Mouse (Mus musculus): Measurements from ENCODE around the gene Pla2g4a. TPM values are rescaled to one million over a fixed set of nuclear protein-coding genes. Genes with fewer than 3 reads are reported as not detected.
A peak's percentile ranks its signal among the peaks of the same experiment; 100 is the strongest.

Pla2g4a gene
- polyA plus RNA-seq, 1 experiment from 2014 or later, result 35.6 TPM

DNA sequence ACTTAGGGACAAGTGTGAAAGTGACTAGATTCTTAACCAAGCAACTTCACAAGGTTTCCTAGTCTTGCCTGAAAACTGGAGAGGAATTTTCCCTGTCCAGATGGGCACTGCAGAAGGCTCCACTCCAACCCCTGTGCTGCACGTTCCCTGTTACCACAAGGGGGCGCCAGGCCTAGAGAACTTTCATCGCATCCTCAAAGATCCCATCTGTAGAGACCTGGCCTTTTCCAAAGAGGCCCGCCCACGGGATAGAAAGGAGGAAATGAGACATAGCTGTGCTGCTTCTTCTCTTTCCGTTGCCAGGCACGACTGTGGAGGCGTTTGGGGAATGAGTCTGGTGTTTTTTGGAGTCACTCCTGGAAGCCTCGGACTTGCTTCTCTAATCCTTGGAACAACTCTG is 104.4 kb downstream of the Pla2g4a start:
- 32% methylated on average over 9 of the region's 9 CpGs for WGBS
- no peaks in the 10 kb centered on the region for H3K27me3 ChIP-seq (ENCODE audit: control insufficient read depth, insufficient read depth, low read length)
- no peak overlapping the region for H3K4me2 ChIP-seq (replicated peaks; ENCODE audit: low read depth, low read length)

GRCm38 (mm10) chr1:149855581-149855980 is 105.5 kb downstream of the Pla2g4a start:
- Histone ChIP-seq H3K4me1 (ENCODE audit: control insufficient read depth, insufficient read depth, low read length) (0 out of 2 replicates have a peak, but pooled peaks cover 2% of the 10 kb centered on the region), H3K9ac (ENCODE audit: low read depth, low read length) (no peak overlapping the region), H3K4me3 (ENCODE audit: low read length) (no peak overlapping the region), H3K27me3 (ENCODE audit: control insufficient read depth, insufficient read depth, low read length) (no peaks in the 10 kb centered on the region), H3K27ac (ENCODE audit: low read depth, low read length) (no peak overlapping the region), H3K36me3 (ENCODE audit: control insufficient read depth, insufficient read depth, low read length) (no peaks in the 10 kb centered on the region), H3K4me2 (replicated peaks; ENCODE audit: low read depth, low read length) (no peak overlapping the region), H3K9me3 (ENCODE audit: control insufficient read depth, low read length) (no peaks in the 10 kb centered on the region)
- ATAC-seq (ENCODE audit: low FRiP score, low TSS enrichment), result no peak
- 83% methylated on average over 4 of the region's 4 CpGs for WGBS

More for the DNA sequence above, 104.4 kb downstream of the Pla2g4a start:
- 0 out of 2 replicates have a peak, but pooled peaks cover 2% of the 10 kb centered on the region for H3K4me1 ChIP-seq (ENCODE audit: control insufficient read depth, insufficient read depth, low read length)
- H3K27ac ChIP-seq (ENCODE audit: low read depth, low read length), result no peak overlapping the region
- no peak overlapping the region for H3K4me3 ChIP-seq (ENCODE audit: low read length)
- H3K9ac ChIP-seq (ENCODE audit: low read depth, low read length), result no peak overlapping the region
- no peaks in the 10 kb centered on the region for H3K36me3 ChIP-seq (ENCODE audit: control insufficient read depth, insufficient read depth, low read length)
- no peak for ATAC-seq (ENCODE audit: low FRiP score, low TSS enrichment)
- H3K9me3 ChIP-seq (ENCODE audit: control insufficient read depth, low read length), result no peaks in the 10 kb centered on the region

DNA sequence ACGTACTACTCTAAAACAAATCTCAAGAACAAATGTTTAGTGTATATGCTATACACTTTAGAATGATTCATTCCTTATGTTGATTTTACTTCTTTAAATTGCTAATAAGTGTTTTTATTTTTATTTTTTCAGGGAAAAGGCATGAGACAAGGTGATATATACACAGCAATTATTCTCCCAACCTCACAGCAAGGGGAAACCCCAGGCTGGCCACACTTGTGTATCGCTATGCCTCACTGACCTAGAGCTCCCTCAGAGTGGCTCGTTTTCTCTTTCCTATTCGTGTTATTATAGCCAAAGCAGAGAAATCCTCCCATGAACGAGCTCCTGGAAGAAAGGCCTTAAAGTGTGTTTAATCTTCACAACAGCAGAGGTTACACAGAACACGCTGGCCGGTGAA is 106.2 kb downstream of the Pla2g4a start:
- H3K4me1 ChIP-seq (ENCODE audit: control insufficient read depth, insufficient read depth, low read length), result 0 out of 2 replicates have a peak, but pooled peaks cover 2% of the 10 kb centered on the region
- H3K27me3 ChIP-seq (ENCODE audit: control insufficient read depth, insufficient read depth, low read length), result no peaks in the 10 kb centered on the region
- 42% methylated on average over 7 of the region's 7 CpGs for WGBS
- H3K27ac ChIP-seq (ENCODE audit: low read depth, low read length), result no peak overlapping the region
- no peak overlapping the region for H3K9ac ChIP-seq (ENCODE audit: low read depth, low read length)
- no peak overlapping the region for H3K4me2 ChIP-seq (replicated peaks; ENCODE audit: low read depth, low read length)
- H3K36me3 ChIP-seq (ENCODE audit: control insufficient read depth, insufficient read depth, low read length), result no peaks in the 10 kb centered on the region
- no peaks in the 10 kb centered on the region for H3K9me3 ChIP-seq (ENCODE audit: control insufficient read depth, low read length)
- peak; percentile 83; the same call in 1 of the 2 replicates for ATAC-seq (ENCODE audit: low FRiP score, low TSS enrichment)
- no peak overlapping the region for H3K4me3 ChIP-seq (ENCODE audit: low read length)

- no peaks in the 10 kb centered on the region for H3K27me3 ChIP-seq (ENCODE audit: control insufficient read depth, insufficient read depth, low read length)
- no peak overlapping the region for H3K9ac ChIP-seq (ENCODE audit: low read depth, low read length)
- no peaks in the 10 kb centered on the region for H3K4me1 ChIP-seq (ENCODE audit: control insufficient read depth, insufficient read depth, low read length)
- no peak for ATAC-seq (ENCODE audit: low FRiP score, low TSS enrichment)
- H3K9me3 ChIP-seq (ENCODE audit: control insufficient read depth, low read length), result no peaks in the 10 kb centered on the region
- WGBS, result 64% methylated on average over 6 of the region's 6 CpGs
- no peak overlapping the region for H3K4me2 ChIP-seq (replicated peaks; ENCODE audit: low read depth, low read length)
- H3K4me3 ChIP-seq (ENCODE audit: low read length), result no peak overlapping the region
- no peak overlapping the region for H3K27ac ChIP-seq (ENCODE audit: low read depth, low read length)
- no peaks in the 10 kb centered on the region for H3K36me3 ChIP-seq (ENCODE audit: control insufficient read depth, insufficient read depth, low read length)
Observed at GRCm38 (mm10) chr1:149846655-149847054, 114.4 kb downstream of the Pla2g4a start.

DNA sequence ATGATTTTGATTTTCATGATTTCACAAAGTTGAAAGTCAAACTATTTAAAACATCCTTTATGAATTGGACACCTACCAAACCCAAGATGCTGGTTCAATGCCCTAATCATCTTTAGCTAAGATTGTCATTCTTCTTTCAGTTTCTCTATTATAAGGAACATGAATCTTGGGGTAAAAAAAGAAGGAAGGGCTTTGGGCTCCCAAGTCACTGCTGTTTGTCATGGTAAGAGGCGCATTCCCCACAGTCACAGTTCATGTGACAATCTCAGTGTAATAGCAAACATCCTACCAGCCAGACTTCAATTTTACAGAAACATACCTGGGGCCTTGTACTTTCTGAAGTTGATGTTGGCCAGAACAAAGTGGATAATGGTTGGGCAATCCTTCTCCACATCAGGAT is 119.2 kb downstream of the Pla2g4a start:
- H3K27me3 ChIP-seq (ENCODE audit: control insufficient read depth, insufficient read depth, low read length), result no peaks in the 10 kb centered on the region
- H3K27ac ChIP-seq (ENCODE audit: low read depth, low read length), result no peak overlapping the region
- H3K4me2 ChIP-seq (replicated peaks; ENCODE audit: low read depth, low read length), result no peak overlapping the region
- WGBS, result 94% methylated on average over 1 of the region's 1 CpGs
- H3K9me3 ChIP-seq (ENCODE audit: control insufficient read depth, low read length), result no peaks in the 10 kb centered on the region
- no peaks in the 10 kb centered on the region for H3K4me1 ChIP-seq (ENCODE audit: control insufficient read depth, insufficient read depth, low read length)
- H3K4me3 ChIP-seq (ENCODE audit: low read length), result no peak overlapping the region
- no peak for ATAC-seq (ENCODE audit: low FRiP score, low TSS enrichment)
- H3K9ac ChIP-seq (ENCODE audit: low read depth, low read length), result no peak overlapping the region
- no peaks in the 10 kb centered on the region for H3K36me3 ChIP-seq (ENCODE audit: control insufficient read depth, insufficient read depth, low read length)

DNA sequence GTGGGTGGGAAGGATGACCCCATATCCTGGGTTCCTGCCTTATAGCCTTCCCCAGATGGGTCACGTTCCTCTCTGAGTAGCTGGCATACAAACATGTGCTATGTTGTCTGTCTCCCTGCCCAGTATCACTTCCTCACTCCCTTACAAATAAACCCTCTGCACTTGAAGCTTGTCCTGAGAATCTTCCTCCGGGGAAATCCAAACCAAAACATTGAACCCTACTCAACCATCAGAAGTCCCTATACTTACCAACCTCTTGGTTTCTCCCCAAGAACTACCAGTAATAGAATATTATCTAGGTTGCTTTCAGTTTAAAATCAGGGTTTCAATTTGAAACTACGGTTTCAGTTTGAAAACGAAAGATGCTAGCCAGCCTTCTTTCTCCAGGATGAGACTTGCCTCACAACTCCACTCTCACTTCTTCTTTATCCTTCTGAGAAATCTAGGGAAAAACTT is 120.1 kb downstream of the Pla2g4a start:
- Histone ChIP-seq H3K4me3 (ENCODE audit: low read length) (no peak overlapping the region), H3K9me3 (ENCODE audit: control insufficient read depth, low read length) (no peaks in the 10 kb centered on the region), H3K9ac (ENCODE audit: low read depth, low read length) (no peak overlapping the region), H3K4me1 (ENCODE audit: control insufficient read depth, insufficient read depth, low read length) (no peaks in the 10 kb centered on the region), H3K27me3 (ENCODE audit: control insufficient read depth, insufficient read depth, low read length) (no peaks in the 10 kb centered on the region), H3K4me2 (replicated peaks; ENCODE audit: low read depth, low read length) (no peak overlapping the region), H3K36me3 (ENCODE audit: control insufficient read depth, insufficient read depth, low read length) (no peaks in the 10 kb centered on the region), H3K27ac (ENCODE audit: low read depth, low read length) (no peak overlapping the region)
- no peak for ATAC-seq (ENCODE audit: low FRiP score, low TSS enrichment)
- 90% methylated on average over 4 of the region's 4 CpGs for WGBS

GRCm38 (mm10) chr1:149840312-149840930 is 120.7 kb downstream of the Pla2g4a start:
- WGBS, result 93% methylated on average over 3 of the region's 3 CpGs

GRCm38 (mm10) chr1:149836496-149836895 is 124.6 kb downstream of the Pla2g4a start:
- Histone ChIP-seq H3K4me2 (replicated peaks; ENCODE audit: low read depth, low read length) (no peak overlapping the region), H3K9ac (ENCODE audit: low read depth, low read length) (no peak overlapping the region), H3K36me3 (ENCODE audit: control insufficient read depth, insufficient read depth, low read length) (no peaks in the 10 kb centered on the region), H3K27ac (ENCODE audit: low read depth, low read length) (no peak overlapping the region), H3K4me3 (ENCODE audit: low read length) (no peak overlapping the region), H3K9me3 (ENCODE audit: control insufficient read depth, low read length) (no peaks in the 10 kb centered on the region), H3K27me3 (ENCODE audit: control insufficient read depth, insufficient read depth, low read length) (no peaks in the 10 kb centered on the region), H3K4me1 (ENCODE audit: control insufficient read depth, insufficient read depth, low read length) (no peaks in the 10 kb centered on the region)
- WGBS, result 87% methylated on average over 3 of the region's 3 CpGs
- ATAC-seq (ENCODE audit: low FRiP score, low TSS enrichment), result no peak

More at GRCm38 (mm10) chr1:149840312-149840930, 120.7 kb downstream of the Pla2g4a start:
- no peak overlapping the region for H3K4me3 ChIP-seq (ENCODE audit: low read length)
- H3K27me3 ChIP-seq (ENCODE audit: control insufficient read depth, insufficient read depth, low read length), result no peaks in the 10 kb centered on the region
- no peak for ATAC-seq (ENCODE audit: low FRiP score, low TSS enrichment)
- no peak overlapping the region for H3K4me2 ChIP-seq (replicated peaks; ENCODE audit: low read depth, low read length)
- H3K27ac ChIP-seq (ENCODE audit: low read depth, low read length), result no peak overlapping the region
- no peaks in the 10 kb centered on the region for H3K36me3 ChIP-seq (ENCODE audit: control insufficient read depth, insufficient read depth, low read length)
- no peaks in the 10 kb centered on the region for H3K4me1 ChIP-seq (ENCODE audit: control insufficient read depth, insufficient read depth, low read length)
- H3K9ac ChIP-seq (ENCODE audit: low read depth, low read length), result no peak overlapping the region
- no peaks in the 10 kb centered on the region for H3K9me3 ChIP-seq (ENCODE audit: control insufficient read depth, low read length)

GRCm38 (mm10) chr1:149833876-149834275 is 127.2 kb downstream of the Pla2g4a start:
- ATAC-seq (ENCODE audit: low FRiP score, low TSS enrichment), result no peak
- H3K36me3 ChIP-seq (ENCODE audit: control insufficient read depth, insufficient read depth, low read length), result no peaks in the 10 kb centered on the region
- H3K9ac ChIP-seq (ENCODE audit: low read depth, low read length), result no peak overlapping the region
- H3K27ac ChIP-seq (ENCODE audit: low read depth, low read length), result no peak overlapping the region
- no peaks in the 10 kb centered on the region for H3K4me1 ChIP-seq (ENCODE audit: control insufficient read depth, insufficient read depth, low read length)
- no peaks in the 10 kb centered on the region for H3K27me3 ChIP-seq (ENCODE audit: control insufficient read depth, insufficient read depth, low read length)
- WGBS, result 81% methylated on average over 2 of the region's 2 CpGs
- H3K4me2 ChIP-seq (replicated peaks; ENCODE audit: low read depth, low read length), result no peak overlapping the region
- H3K9me3 ChIP-seq (ENCODE audit: control insufficient read depth, low read length), result no peaks in the 10 kb centered on the region
- H3K4me3 ChIP-seq (ENCODE audit: low read length), result no peak overlapping the region

All from kidney, embryonic 14.5 days (tissue).